Mouse (Mus musculus) spleen, adult 18-20 months (tissue): ENCODE results near the gene Snx29.

ENCODE experiments used
- DNase-seq, 2 experiments: peaks; one replicate each; pipeline ENCODE4 v3.0.0; 2022; ENCODE audit warnings: mixed read lengths in 2 of 2

Snx29 gene

DNA sequence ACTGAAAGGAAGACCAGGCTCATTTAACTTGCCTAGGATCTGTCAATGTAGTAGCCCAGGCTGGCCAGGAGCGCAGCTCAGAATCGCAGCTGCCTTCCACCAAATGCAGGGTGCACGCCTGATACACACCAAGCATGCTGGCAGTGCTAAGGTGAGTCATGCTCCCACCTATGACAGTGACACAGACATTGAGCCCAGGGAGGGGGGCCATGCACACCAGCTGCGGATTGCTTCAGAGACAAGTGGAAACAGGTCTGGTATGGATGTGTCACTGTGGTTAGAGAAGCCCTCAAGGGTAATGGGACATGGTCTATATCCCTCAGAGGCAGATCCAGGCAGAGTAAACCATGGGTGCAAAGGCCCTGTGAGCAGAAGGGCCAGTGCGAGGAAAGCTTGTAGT lies 425.2 kb downstream of the Snx29 start:
- no peak for DNase-seq

DNA sequence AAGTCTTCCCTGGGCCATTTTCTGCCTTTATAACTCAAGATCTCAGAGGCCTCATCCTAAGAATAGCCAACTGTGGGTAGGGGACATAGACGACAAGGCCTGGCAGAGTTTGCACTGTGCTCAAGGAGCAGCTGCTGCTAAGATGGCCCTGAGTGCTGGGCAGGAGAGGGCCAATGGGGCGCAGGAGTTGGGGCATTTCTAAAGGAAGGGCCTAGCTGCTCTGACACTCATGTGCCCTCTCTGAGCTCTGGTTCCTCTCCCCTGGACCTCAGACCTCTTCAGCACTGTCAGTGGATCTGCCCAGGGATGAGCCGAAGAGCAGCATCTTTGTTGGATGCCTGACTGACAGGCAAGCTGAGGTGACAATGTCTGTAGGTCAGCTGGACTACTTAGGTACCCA lies 426.4 kb downstream of the Snx29 start:
- DNase-seq = no peak

DNA sequence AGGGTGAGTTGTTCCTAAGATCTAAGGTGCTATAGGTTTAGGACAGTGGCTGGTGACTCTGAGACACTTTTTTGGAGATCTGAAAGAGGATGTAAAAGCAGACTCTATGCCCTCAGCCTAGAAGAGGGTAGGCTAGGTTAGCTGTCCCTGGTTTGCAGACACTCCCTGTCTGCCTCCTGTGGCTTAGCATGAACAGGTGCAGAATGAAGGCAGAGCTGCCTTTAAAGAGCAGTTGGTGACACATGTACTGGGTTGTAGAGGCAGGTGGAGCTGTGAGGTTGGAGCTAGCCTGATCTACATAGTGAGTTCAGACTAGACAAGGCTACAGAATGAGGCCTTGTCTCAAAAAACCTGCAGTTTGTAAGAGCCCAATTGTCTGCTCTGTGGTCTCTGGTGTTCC lies 427.9 kb downstream of the Snx29 start:
- no peak for DNase-seq

DNA sequence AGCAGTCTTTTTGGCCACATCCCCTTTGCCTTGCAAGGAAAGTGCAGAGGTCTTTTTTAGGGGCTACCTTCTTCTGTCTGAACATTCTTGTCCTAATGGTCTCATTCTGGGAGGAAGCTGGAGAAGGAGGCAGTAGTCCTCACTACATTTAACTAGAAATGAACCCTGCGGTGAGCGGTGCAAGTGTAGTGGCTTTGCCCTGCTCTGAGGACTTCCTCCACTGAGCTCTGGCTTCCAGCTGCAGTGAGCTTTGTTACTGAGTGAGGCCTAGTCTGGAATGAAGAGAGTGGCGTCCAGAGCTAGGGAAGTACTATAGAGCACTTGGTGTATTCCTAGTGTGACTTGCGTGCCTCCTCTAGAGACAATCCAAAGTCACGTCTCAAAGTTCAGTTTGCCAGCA lies 429.8 kb downstream of the Snx29 start:
- DNase-seq = no peak

DNA sequence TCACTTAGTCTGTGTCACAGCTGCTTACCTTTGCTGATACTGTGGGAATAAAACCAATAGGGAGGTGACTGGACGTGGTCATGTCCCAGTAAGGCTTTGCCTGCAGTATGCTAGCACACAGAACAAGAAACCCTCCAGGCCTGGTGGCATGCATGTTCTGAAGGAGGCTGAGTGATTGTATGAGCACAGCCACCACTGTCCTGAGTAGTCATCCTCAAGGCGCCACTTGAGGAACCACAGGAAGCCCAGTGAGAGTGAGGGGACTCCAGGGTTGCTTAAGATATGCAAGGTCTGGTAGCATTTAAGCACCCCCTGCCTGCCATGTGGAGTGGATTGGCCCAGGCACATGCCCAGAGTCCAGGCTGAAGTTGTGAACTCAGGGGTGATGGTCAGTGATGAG lies 430.8 kb downstream of the Snx29 start:
- DNase-seq = no peak

DNA sequence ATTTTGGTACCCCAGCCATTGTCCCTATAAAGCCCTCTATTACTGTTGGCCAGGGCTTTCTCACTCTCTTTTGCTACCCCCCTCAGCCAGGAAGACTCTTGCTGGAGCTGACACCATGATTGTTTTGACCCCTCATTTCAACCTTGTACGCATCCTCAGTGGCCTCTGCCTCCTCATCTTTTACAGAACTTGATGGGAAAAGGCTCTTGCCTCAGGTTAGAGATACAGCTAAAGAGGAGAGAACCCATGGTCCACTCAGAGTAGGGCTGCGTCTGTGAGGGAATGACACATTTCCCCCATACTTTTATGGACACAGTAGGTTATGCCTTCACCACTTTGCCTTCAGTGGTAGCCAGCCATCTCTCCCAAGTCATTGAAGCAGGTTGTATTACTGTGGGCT lies 431.4 kb downstream of the Snx29 start:
- DNase-seq = no peak

DNA sequence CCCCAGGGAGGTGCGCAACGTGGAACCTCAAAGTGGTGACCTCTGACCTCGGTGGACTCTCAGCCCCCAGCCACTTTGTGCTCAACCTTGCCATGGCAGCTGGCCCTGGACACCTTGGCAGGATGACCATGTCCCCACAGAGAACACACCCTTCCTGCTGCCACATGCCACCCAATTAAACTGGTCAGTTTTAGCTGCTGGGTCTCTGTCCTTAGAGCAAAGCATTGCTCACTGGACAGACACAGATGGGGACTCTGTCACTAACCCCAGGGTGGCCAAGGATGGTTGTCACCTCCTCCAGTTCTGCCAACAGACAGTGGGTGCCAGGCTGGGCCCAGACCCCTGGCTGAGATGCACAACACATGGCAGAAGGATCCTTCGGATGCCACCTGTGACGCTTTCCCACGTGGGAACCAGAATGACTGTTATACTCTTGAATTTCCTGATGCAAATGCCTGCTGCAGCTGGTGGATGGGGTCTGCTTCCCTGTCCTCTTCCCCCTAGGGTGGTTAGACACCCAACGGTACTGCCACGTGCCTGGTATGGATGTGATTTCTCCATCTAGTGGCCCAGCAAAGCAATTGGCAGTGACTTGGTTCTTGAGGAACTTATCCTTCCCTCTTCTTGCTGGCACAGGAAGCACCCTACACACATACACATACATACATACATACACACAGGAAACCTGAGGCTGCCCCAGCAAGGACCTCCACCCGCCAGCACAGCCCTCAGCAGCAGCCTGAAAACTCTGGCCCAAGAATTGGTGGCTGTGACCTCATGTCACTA lies 432.8 kb downstream of the Snx29 start:
- no peak for DNase-seq

DNA sequence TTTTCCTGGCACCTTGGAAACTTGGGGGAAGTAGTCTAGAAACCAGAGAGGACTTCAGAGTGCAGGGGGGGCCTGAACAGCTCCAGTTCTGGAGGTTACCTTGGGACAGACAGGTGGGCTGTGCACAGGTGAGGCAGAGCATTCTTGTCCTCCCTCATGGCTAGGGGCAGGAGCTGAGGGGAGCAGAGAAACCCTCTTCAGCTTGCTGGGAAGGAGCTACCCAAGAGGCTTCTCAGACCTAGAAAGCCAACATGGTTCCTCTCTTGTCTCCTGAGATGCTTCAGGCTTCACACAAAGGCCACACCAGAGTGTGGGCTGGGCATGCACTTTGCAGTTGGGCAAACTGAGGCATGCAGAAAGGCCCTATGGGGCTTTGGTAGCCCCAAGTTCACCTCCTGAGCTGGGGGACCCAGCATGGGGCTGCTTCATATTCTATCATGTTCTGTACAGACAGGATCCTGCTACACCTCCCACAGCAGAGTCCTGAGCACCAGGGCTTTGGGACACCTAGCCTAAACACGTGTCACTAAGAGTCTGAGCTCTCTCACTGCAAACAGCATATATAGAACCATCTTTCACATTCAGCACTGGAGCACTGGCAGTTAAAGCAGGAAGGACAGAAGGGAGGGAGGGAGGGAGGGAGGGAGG lies 434.0 kb downstream of the Snx29 start:
- no peak for DNase-seq

DNA sequence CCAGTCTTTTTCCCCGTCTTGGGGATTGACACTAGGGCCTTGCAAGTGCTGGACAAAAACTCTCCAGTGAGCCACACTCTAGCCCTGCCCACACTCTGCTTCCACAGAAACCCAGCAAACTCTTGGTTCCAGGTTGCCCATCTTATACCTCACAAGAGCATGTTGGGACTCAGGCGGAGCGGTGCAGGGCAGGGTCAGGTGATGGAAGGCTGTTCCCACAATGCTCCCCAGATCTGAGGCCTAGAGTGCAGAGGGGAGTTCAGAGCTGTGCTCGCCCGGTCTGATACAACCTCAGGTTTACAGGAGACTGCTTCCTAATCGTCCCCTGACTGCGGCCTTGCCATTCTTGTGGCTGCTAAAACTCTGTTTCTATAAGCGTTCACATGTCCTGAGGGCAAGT lies 434.8 kb downstream of the Snx29 start:
- no peak for DNase-seq

DNA sequence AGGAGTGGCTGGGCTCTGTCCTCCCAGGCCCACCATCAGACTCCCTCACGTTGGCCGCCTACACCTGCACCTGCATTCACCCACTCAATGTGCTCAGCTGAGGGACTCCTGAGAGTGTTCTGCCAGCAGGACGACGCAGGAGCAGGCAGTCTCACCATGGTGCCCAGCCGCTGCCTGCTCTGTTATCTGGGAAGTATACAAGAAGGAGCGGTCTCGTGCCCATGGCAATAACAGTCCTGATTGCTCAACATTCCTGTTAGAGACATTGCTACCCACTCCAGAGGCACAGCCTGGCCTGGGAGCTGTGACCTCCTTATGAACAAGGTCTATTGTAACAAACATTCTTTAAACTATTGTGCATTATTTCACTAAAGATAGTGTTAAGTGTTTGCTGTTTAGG lies 435.2 kb downstream of the Snx29 start:
- DNase-seq = no peak

DNA sequence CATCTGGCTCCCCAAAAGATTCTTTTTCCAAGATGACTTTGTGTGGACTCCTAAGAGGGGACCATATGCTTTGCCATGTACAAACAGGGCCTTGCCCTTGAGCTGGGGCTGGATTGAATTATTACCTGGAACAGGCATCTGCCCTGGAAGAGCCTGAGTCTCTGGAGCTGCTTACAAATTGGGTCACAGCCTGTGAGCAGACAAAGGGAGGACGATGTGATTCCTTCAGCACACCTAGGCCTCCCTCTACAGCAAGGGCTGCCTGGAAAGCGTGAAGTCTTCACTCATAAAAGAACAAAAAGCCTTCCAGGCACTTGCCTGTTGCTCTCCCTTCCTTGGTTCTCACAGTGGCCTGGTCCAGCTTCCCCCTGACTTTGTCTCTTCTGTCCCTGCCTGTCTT lies 449.6 kb downstream of the Snx29 start:
- no peak for DNase-seq

DNA sequence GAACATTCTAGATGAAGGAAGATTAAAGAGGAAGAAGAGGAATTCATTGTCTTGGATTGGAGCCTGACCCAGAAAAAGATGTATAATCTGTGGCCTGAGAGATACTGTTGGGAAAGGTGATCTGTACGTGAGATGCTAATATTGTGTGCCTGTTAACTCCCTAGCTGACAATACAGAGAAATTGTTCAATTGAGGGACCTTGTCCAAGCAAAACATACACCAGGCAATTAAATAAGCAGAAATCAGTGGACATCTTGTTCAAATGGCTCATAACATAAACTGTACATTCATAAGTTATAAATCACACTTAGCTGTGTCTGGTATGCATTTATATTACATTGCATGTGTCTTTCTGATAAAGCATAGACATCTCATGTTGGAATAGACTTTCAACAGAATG lies 451.6 kb downstream of the Snx29 start:
- DNase-seq = no peak

DNA sequence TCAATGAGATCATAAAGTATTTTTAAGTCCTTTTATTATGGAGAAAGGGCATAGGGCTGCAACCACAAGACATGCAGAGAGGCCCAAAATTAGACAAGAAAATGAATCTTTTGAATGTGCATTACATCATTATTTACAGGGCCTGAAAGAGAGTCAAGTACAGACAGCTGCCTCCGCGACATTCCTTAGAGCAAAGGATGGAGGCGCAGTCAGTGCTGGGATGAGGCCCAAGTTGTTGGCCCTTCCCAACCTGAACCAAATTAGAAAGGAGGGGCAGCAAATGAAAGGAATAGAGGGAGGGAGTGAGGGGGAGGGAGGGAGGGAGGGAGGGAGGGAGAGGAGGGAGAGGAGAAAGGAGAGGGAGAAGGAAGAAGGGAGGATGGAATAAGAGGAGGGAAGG lies 453.8 kb downstream of the Snx29 start:
- no peak for DNase-seq

DNA sequence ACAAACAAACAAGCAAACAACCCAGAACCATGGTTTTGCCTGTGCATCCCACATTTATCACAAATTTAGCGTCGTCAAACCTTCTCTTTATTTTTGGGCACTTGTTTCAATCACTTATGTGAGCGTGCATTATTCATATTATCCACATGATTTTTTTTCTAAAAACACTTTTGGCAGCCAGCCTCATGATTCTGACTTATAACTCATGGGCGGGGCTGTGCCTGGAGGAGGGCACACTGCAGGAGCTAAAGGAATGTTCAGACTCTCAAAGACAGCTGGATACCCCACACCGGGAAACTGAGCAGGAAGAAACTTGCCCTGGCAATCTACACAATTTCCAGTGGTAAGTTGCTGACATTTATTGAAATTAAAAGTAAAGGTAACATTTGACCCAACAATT lies 455.5 kb downstream of the Snx29 start:
- DNase-seq = no peak

DNA sequence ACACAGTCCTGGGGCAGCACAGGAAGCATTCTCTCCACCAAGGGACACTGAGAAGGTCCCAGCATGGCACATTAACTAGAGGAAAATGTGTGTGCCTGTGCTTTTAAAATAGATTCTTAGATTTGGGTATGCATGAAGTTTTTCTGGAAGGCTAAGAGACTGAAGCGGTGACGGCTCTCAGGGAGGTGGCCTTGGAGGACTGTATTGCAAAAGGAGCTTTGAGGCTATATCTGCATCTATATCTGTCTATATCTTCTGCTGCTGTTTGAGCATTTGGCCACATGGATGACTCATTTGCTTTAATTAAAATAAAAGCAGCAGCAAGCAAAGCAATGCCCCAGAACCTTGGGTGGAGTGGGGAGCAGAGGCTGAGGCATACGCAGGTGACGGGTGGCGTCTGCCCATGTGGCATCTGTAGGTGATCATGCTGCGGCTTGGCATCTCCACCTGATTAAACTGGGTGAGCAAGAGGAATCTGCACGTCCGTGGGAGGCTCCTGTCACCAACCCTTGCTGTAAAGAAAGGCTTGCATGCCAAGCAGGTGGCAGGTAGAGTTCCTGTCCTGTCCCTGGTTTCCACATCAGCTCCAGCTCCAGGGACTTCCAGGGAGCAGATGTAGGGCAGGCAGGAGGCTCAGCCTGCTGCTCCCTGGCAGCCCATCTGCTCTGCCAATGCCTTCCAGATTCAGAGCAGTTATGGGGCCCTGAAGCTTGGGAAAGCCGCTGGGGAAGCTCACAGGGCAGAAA lies 456.2 kb downstream of the Snx29 start:
- DNase-seq = no peak

DNA sequence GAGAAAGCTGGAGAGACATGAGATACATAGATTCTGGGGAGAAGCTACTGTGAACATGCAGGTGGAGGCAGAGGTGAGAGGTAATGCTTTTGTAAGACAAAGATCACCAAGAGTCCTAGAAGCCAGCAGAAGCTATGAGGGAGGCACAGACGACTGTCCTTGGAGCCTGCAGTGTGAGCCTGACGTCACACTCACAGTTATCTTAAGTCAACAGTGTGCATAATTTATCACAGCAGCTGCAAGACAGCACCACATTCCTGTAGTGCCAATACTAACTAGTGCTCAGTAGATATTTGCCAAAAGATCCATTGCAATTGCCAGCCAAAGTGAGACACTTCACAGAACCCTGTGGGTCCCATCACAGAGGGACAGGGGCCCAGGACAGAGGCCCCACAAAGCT lies 459.4 kb downstream of the Snx29 start:
- no peak for DNase-seq

DNA sequence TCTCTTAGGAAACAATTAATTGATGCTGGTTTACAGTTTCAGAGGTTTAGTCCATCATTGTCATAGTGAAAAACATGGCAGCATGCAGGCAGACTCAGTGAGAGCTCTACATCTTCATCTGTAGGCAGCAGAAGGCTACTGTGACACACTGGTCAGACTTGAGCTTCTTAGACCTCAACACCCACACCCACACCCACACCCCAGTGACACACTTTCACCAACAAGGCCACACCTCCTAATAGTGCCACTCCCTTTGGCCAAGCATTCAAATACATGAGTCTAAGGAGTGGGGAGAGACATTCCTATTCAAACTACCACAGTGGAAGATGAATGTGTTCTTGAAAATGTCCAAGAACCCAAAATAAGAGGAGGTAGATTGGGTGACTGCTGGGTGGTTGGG lies 460.6 kb downstream of the Snx29 start:
- DNase-seq = no peak

DNA sequence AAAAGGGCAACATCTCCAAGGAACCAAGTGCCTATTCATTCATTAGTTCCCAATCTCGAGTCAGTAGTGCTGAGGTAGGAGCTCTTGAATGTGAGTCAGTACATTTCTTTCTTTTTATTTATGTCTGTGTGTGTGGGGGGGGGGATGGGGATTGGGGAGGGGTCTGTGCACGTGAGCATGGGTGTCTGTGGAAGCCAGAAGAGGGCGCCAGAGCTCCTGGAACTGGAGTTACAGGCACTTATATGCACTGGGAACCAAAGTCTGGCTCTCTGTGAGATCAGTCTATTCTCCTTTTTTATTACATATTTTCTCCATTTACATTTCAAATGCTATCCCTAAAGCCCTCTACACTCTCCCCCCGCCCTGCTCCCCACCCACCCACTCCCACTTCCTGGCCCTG lies 461.6 kb downstream of the Snx29 start:
- no peak for DNase-seq

DNA sequence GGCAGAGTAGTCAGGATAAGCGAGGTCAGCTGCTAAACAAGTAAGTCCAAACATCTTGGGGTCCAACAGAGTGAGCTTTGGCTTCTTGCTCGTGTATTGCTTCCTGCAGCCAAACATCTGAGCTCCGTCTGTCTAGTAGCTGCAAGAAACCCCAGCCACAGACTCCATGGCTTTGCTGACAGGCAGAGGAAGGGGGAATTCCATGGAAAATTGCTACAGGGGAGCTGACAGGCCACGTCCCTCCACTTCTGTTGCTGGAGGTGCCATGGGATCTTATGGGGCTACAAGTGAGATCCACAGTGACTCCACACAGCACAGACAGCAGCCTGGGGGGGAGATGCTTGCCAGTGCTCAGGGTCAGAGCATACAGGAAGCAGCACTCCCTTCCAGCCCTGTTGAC lies 463.1 kb downstream of the Snx29 start:
- DNase-seq = no peak

DNA sequence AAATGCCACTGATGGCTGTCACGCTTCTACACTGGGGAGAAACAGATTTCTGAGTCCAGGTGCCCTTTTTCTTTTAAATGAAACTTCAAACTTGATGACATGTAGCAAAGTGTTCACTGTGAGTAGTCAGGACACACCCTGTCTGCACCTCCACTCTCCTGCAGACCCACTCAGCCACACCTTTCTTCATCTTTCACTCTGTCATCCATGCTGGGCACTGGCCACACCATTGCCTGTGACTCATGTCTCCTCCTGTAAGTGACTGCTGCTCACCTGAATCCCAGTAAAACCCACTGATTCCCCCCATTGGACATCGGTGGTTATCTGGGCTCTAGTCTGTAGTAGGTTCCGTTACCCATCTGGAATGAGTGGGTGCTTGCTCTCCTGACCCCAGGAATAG lies 467.8 kb downstream of the Snx29 start:
- DNase-seq = no peak

DNA sequence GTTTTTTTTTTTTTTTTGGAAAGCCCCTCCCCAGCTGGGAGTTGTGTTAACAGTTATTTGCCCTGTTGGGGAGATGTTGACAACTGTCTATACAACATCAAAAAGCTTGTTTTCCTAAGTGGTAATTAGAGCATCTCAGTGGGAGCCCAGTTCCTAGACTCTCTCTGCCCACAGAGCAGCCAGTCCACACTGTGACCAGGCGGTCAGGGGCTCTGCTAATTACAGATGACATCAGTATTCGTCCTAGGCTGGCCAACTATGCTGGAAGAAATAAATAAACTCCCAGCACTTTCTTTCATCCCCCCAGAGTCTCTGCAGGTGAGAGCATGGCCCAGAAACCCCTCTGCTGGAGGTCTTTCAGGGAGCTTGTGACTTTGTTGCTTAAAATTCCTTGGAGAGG lies 470.7 kb downstream of the Snx29 start:
- no peak for DNase-seq

DNA sequence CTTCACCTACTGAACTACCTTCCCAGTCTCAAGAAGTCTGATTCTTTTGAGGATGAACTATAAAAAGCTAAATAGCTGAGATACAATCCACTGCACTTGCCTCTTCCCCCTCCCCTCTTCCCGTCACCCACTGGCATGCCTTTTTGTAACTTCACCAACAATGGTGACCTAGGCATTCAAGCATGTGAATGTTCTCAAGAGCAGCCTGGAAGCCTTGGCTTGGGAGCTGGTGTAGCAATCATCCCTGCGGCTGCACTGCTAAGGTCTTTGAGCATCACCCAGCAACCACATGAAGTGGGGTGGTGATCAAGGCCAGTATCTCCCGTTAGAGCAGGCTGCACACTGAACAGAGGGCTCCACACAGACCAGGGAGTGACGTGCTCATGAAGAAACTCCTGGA lies 471.9 kb downstream of the Snx29 start:
- DNase-seq = no peak

DNA sequence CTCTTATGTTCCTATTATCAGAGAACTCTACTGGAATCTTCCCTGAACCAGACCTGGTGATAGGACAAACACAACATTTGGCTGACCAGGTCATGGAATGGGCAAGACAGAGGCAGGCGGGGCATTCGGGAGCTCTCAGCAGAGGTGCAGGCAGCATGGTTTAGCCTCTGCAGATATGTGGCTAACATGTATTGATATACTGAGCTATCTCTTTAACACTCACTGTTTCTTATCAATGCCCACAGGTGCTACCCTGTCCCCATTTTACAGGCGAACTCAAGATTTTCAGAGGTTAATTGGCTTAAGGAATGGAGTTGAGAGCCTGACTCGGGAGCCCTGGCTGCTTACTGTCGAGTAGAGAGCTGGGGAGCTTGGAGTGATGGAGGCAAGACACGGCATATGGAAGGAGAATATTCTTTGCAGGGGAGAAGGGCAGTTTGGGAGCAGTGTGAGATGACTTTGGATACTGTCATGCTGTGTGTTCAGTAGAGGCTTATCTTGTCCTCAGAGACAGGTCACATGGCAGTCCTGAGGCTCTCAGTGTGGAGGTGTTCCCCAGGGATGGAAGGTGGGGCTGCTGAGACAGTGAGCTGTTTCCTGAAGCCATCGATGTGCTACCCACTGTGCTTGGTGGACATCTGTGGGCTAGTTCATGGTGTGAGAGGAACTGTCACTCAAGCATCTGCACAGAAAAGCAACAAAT lies 473.2 kb downstream of the Snx29 start:
- DNase-seq = no peak
